Mouse (Mus musculus) mouse embryonic stem cell (cell line): Measurements from ENCODE around the gene Fbxl15.

Experiments used
- in situ Hi-C, 2 experiments: fragments of 300-500 bp; cut with MboI; formaldehyde crosslinking; loops; 1 replicate in 1 of 2; 3 replicates in 1 of 2; pipeline ENCODE4 v1.14.3; 2019 to 2020; ENCODE audit warnings: low sequenced_read_pairs in 2 of 2, low pct_unique_long_range_greater_than_20kb in 1 of 2, mixed read lengths in 1 of 2; ENCODE audit not compliant: unreplicated experiment in 1 of 2

The Fbxl15 gene

GRCm38 (mm10) chr19:46328081-46329030, at the start of gene Fbxl15:
Fbxl15 (plus strand) TSS chr19:46328184.
- in situ Hi-C loops: no loop called here

- in situ Hi-C loops: no loop called here
Observed at GRCm38 (mm10) chr19:46282081-46282849, 45.7 kb upstream of the Fbxl15 start.

GRCm38 (mm10) chr19:46284686-46285085, 43.3 kb upstream of the Fbxl15 start:
- in situ Hi-C loops: no loop called here

- in situ Hi-C loops: no loop called here
Observed at GRCm38 (mm10) chr19:46285631-46286030, 42.4 kb upstream of the Fbxl15 start.

- in situ Hi-C loops: no loop called here
Observed at GRCm38 (mm10) chr19:46286047-46286446, 41.9 kb upstream of the Fbxl15 start.

GRCm38 (mm10) chr19:46286926-46287325, 41.1 kb upstream of the Fbxl15 start:
- in situ Hi-C loops: no loop called here

GRCm38 (mm10) chr19:46287566-46287965, 40.4 kb upstream of the Fbxl15 start:
- in situ Hi-C loops: no loop called here

GRCm38 (mm10) chr19:46290535-46291105, 37.4 kb upstream of the Fbxl15 start:
- in situ Hi-C loops: no loop called here

GRCm38 (mm10) chr19:46296938-46297337, 31.0 kb upstream of the Fbxl15 start:
- in situ Hi-C loops: no loop called here

- in situ Hi-C loops: loop anchor here in 1 of 2 experiments (10.0 kb wide), 1 partner anchor 166 kb away; the partner anchor contains the start of gene Elovl3
Observed at GRCm38 (mm10) chr19:46300294-46301045, 27.5 kb upstream of the Fbxl15 start.

- in situ Hi-C loops: loop anchor here in 1 of 2 experiments (10.0 kb wide), 1 partner anchor 168 kb away; the partner anchor contains the start of gene Elovl3
Observed at GRCm38 (mm10) chr19:46302551-46302950, 25.4 kb upstream of the Fbxl15 start.

- in situ Hi-C loops: loop anchor here in 1 of 2 experiments (10.0 kb wide), 1 partner anchor 169 kb away; the partner anchor contains the start of gene Elovl3
Observed at GRCm38 (mm10) chr19:46303251-46304215, 24.5 kb upstream of the Fbxl15 start.

- in situ Hi-C loops: loop anchor here in 1 of 2 experiments (10.0 kb wide), 1 partner anchor 170 kb away; the partner anchor contains the start of gene Elovl3
Observed at GRCm38 (mm10) chr19:46304216-46304841, 23.7 kb upstream of the Fbxl15 start, which contains the start of gene Nfkb2. Nfkb2 (plus strand) TSS chr19:46304320.

GRCm38 (mm10) chr19:46304908-46305333, 23.1 kb upstream of the Fbxl15 start:
- in situ Hi-C loops: loop anchor here in 1 of 2 experiments (10.0 kb wide), 1 partner anchor 170 kb away; the partner anchor contains the start of gene Elovl3

- in situ Hi-C loops: loop anchor here in 1 of 2 experiments (10.0 kb wide), 1 partner anchor 171 kb away; the partner anchor contains the start of gene Elovl3
Observed at GRCm38 (mm10) chr19:46305432-46306267, 22.3 kb upstream of the Fbxl15 start.
